Mouse (Mus musculus) kidney, adult 2 months (tissue): Measurements from ENCODE around the gene Foxo1.

Experiments used
- CTCF ChIP-seq: fragments of 200-500 bp; conservative IDR thresholded peaks from 2 replicates; pipeline ENCODE4 v1.5.1; 2011; ENCODE audit warnings: low read depth, mild to moderate bottlenecking, control low read depth, low read length, moderate library complexity, mixed read lengths; ENCODE audit not compliant: insufficient read depth, insufficient read length
- POLR2A ChIP-seq: fragments of 200-500 bp; IDR thresholded peaks from one replicate; pipeline ENCODE4 v1.6.1; 2011; ENCODE audit warnings: low read depth, low read length, control low read depth

GRCm38 (mm10) chr3:52393171-52393570, 125.0 kb downstream of the Foxo1 start:
- TF ChIP-seq POLR2A = no peak
- TF ChIP-seq CTCF = no peak
